Comparison of ENCODE assay signal across 9 mouse cellular contexts in genomic region chr17:45628885-45629855, GRCm38 (mm10). TPM values are rescaled to one million over a fixed set of nuclear protein-coding genes. Genes with fewer than 3 reads are reported as not detected.
DNase-seq lines count a peak whose midpoint lies in the region; ATAC-seq lines count a peak whose summit lies in the region.
"Had no signal": no experiment of that assay in that cellular context is flagged by ENCODE, and none has a peak within 500 bp of the region (broad histone marks: within the 10 kb centered on the region; RNA-seq: fewer than 3 reads in every experiment).

No protein-coding gene starts in this region.

- peak overlapping the region; percentile 81 for H3K4me2 ChIP-seq in lung, embryonic 16.5 days (ENCODE audit: low read depth, low read length)
- peak overlapping the region; percentile 85 for H3K4me2 ChIP-seq in heart, embryonic 15.5 days
- H3K4me2 ChIP-seq in limb, embryonic 11.5 days (ENCODE audit: low read depth, severe bottlenecking): peak overlapping the region; percentile 64; the same call in 1 of the 2 replicates
- H3K4me2 ChIP-seq in neural tube, embryonic 13.5 days: peak overlapping the region; percentile 69

- H3K36me3 ChIP-seq in lung, embryonic 16.5 days (ENCODE audit: control insufficient read depth, insufficient read depth, low read length): no peaks in the 10 kb centered on the region
- no peaks in the 10 kb centered on the region for H3K36me3 ChIP-seq in heart, embryonic 15.5 days
- no peaks in the 10 kb centered on the region for H3K36me3 ChIP-seq in limb, embryonic 11.5 days (ENCODE audit: control insufficient read depth, insufficient read depth, low read length)
- no peaks in the 10 kb centered on the region for H3K36me3 ChIP-seq in neural tube, embryonic 13.5 days

- H3K27ac ChIP-seq in lung, embryonic 16.5 days (ENCODE audit: low read length): peak overlapping the region; percentile 85
- H3K27ac ChIP-seq in heart, embryonic 15.5 days: peak overlapping the region; percentile 76
- no peak overlapping the region for H3K27ac ChIP-seq in limb, embryonic 11.5 days (replicated peaks; ENCODE audit: low read depth, low read length)
- H3K27ac ChIP-seq in neural tube, embryonic 13.5 days (replicated peaks): peak overlapping the region; percentile 79

- 37% methylated on average over 13 of the region's 13 CpGs for WGBS in lung, embryonic 16.5 days
- 42% methylated on average over 13 of the region's 13 CpGs for WGBS in heart, embryonic 15.5 days
- 76% methylated on average over 13 of the region's 13 CpGs for WGBS in limb, embryonic 11.5 days
- WGBS in neural tube, embryonic 13.5 days: 71% methylated on average over 13 of the region's 13 CpGs

- H3K9ac ChIP-seq in lung, embryonic 16.5 days (ENCODE audit: low read length): peak overlapping the region; percentile 66; the same call in 1 of the 2 replicates
- no peak overlapping the region for H3K9ac ChIP-seq in heart, embryonic 15.5 days
- no peak overlapping the region for H3K9ac ChIP-seq in limb, embryonic 11.5 days (ENCODE audit: low read length)
- peak overlapping the region; percentile 74; the same call in 1 of the 2 replicates for H3K9ac ChIP-seq in neural tube, embryonic 13.5 days

- peak overlapping the region; percentile 42; the same call in 1 of the 2 replicates for H3K4me3 ChIP-seq in lung, embryonic 16.5 days (ENCODE audit: low read length)
- H3K4me3 ChIP-seq in heart, embryonic 15.5 days: no peak overlapping the region; the same call in 1 of the 2 replicates
- H3K4me3 ChIP-seq in limb, embryonic 11.5 days (ENCODE audit: low read depth, low read length): no peak overlapping the region
- peak overlapping the region; percentile 44 for H3K4me3 ChIP-seq in neural tube, embryonic 13.5 days

- ATAC-seq in lung, embryonic 16.5 days (ENCODE audit: low read depth): peak; percentile 85
- peak; percentile 53; the same call in 1 of the 2 replicates for ATAC-seq in heart, embryonic 15.5 days (replicated peaks; ENCODE audit: insufficient number of reproducible peaks, insufficient read depth, low FRiP score, low read depth)
- 0 out of 2 replicates have a peak, but pooled peaks have one; percentile 22 for ATAC-seq in limb, embryonic 11.5 days (ENCODE audit: insufficient number of reproducible peaks, low FRiP score, low TSS enrichment, low read depth)
- no peak for ATAC-seq in neural tube, embryonic 13.5 days (ENCODE audit: low read depth)

- H3K9me3 ChIP-seq in lung, embryonic 16.5 days (ENCODE audit: control insufficient read depth, low read length): no peaks in the 10 kb centered on the region
- no peaks in the 10 kb centered on the region for H3K9me3 ChIP-seq in heart, embryonic 15.5 days (replicated peaks)
- no peaks in the 10 kb centered on the region for H3K9me3 ChIP-seq in limb, embryonic 11.5 days (ENCODE audit: control insufficient read depth, low read length)
- no peaks in the 10 kb centered on the region for H3K9me3 ChIP-seq in neural tube, embryonic 13.5 days

- DNase-seq in lung, postnatal 25 days (ENCODE audit: low spot score): no peak
- no peak for DNase-seq in limb, embryonic 11.5 days (ENCODE audit: low spot score)
- DNase-seq in layer of hippocampus, adult 11-12 months (ENCODE audit: low spot score): no peak
- no peak for DNase-seq in layer of hippocampus, adult 18-20 months (ENCODE audit: low spot score in 2 of 2)
- no peak for DNase-seq in thymus, postnatal 4 days

- H3K4me1 ChIP-seq in lung, embryonic 16.5 days (replicated peaks; ENCODE audit: control insufficient read depth, insufficient read depth, low read length): peaks cover 31% of the 10 kb centered on the region
- peaks cover 28% of the 10 kb centered on the region for H3K4me1 ChIP-seq in heart, embryonic 15.5 days (replicated peaks)
- peaks cover 7% of the 10 kb centered on the region; the same call in 1 of the 2 replicates for H3K4me1 ChIP-seq in limb, embryonic 11.5 days (ENCODE audit: control insufficient read depth, insufficient read depth, low read length)
- H3K4me1 ChIP-seq in neural tube, embryonic 13.5 days (replicated peaks): peaks cover 13% of the 10 kb centered on the region

- H3K27me3 ChIP-seq in lung, embryonic 16.5 days (ENCODE audit: control insufficient read depth, insufficient read depth, low read depth, low read length): no peaks in the 10 kb centered on the region
- peaks cover 3% of the 10 kb centered on the region; the same call in 1 of the 2 replicates for H3K27me3 ChIP-seq in heart, embryonic 15.5 days
- H3K27me3 ChIP-seq in limb, embryonic 11.5 days (ENCODE audit: control insufficient read depth, insufficient read depth, low read length): no peaks in the 10 kb centered on the region
- no peaks in the 10 kb centered on the region for H3K27me3 ChIP-seq in neural tube, embryonic 13.5 days

RNA-seq across cellular contexts. Expression of gene Mymx, which starts 27.3 kb away (rescaled TPM):
- polyA plus RNA-seq in lung, embryonic 16.5 days (2015; fragmentation: Nextera tagmentation; extraction: Ambion mirVana): 0.39 and 0.91 TPM in 2 replicates
- 0.16 and 0.24 TPM in 2 replicates for polyA plus RNA-seq in heart, embryonic 15.5 days (2015; fragmentation: Nextera tagmentation; extraction: Ambion mirVana)
- 4.8 and 7.0 TPM in 2 replicates for polyA plus RNA-seq in limb, embryonic 11.5 days (2014; fragmentation: Nextera tagmentation; extraction: Ambion mirVana)
- 1.6 and 3.6 TPM in 2 replicates for polyA plus RNA-seq in neural tube, embryonic 13.5 days (2015; fragmentation: Nextera tagmentation; extraction: Ambion mirVana)
- total RNA-seq in layer of hippocampus, adult 18-20 months (2021): not detected
- total RNA-seq: hematopoietic stem cell, adult 5-6 weeks had no signal

RNA-seq across cellular contexts. Expression of gene Slc29a1, which starts 29.8 kb away (rescaled TPM):
- 100 and 106 TPM in 2 replicates for polyA plus RNA-seq in lung, embryonic 16.5 days (2015; fragmentation: Nextera tagmentation; extraction: Ambion mirVana)
- polyA plus RNA-seq in heart, embryonic 15.5 days (2015; fragmentation: Nextera tagmentation; extraction: Ambion mirVana): 90.9 and 120 TPM in 2 replicates
- polyA plus RNA-seq in limb, embryonic 11.5 days (2014; fragmentation: Nextera tagmentation; extraction: Ambion mirVana): 38.9 and 41.4 TPM in 2 replicates
- polyA plus RNA-seq in neural tube, embryonic 13.5 days (2015; fragmentation: Nextera tagmentation; extraction: Ambion mirVana): 40.1 and 41.6 TPM in 2 replicates
- 10 to 100 TPM; 16.4 to 20.4 TPM for total RNA-seq in layer of hippocampus, adult 18-20 months (2021)

RNA-seq across cellular contexts. Expression of gene Capn11, which starts 30.0 kb away (rescaled TPM):
- polyA plus RNA-seq in lung, embryonic 16.5 days (2015; fragmentation: Nextera tagmentation; extraction: Ambion mirVana): 0.72 and 0.78 TPM in 2 replicates
- 0.26 and 0.39 TPM in 2 replicates for polyA plus RNA-seq in heart, embryonic 15.5 days (2015; fragmentation: Nextera tagmentation; extraction: Ambion mirVana)
- polyA plus RNA-seq in limb, embryonic 11.5 days (2014; fragmentation: Nextera tagmentation; extraction: Ambion mirVana): 0.26 and 0.81 TPM in 2 replicates
- 0.22 and 0.85 TPM in 2 replicates for polyA plus RNA-seq in neural tube, embryonic 13.5 days (2015; fragmentation: Nextera tagmentation; extraction: Ambion mirVana)
- 1 to 10 TPM in 1 of 2 experiments, under 1 TPM in 1; 0.68 to 3.0 TPM for total RNA-seq in layer of hippocampus, adult 18-20 months (2021)

RNA-seq across cellular contexts. Expression of gene Hsp90ab1, which starts 56.1 kb away (rescaled TPM):
- 1,477 and 1,506 TPM in 2 replicates for polyA plus RNA-seq in lung, embryonic 16.5 days (2015; fragmentation: Nextera tagmentation; extraction: Ambion mirVana)
- polyA plus RNA-seq in heart, embryonic 15.5 days (2015; fragmentation: Nextera tagmentation; extraction: Ambion mirVana): 1,147 and 1,218 TPM in 2 replicates
- 1,903 and 1,914 TPM in 2 replicates for polyA plus RNA-seq in limb, embryonic 11.5 days (2014; fragmentation: Nextera tagmentation; extraction: Ambion mirVana)
- 1,589 and 1,622 TPM in 2 replicates for polyA plus RNA-seq in neural tube, embryonic 13.5 days (2015; fragmentation: Nextera tagmentation; extraction: Ambion mirVana)
- 1,000 to 10,000 TPM; 1,799 to 1,827 TPM for total RNA-seq in layer of hippocampus, adult 18-20 months (2021)

RNA-seq across cellular contexts. Expression of gene Mrpl14, which starts 57.0 kb away (rescaled TPM):
- 191 and 214 TPM in 2 replicates for polyA plus RNA-seq in lung, embryonic 16.5 days (2015; fragmentation: Nextera tagmentation; extraction: Ambion mirVana)
- polyA plus RNA-seq in heart, embryonic 15.5 days (2015; fragmentation: Nextera tagmentation; extraction: Ambion mirVana): 124 and 133 TPM in 2 replicates
- polyA plus RNA-seq in limb, embryonic 11.5 days (2014; fragmentation: Nextera tagmentation; extraction: Ambion mirVana): 146 and 154 TPM in 2 replicates
- 101 and 124 TPM in 2 replicates for polyA plus RNA-seq in neural tube, embryonic 13.5 days (2015; fragmentation: Nextera tagmentation; extraction: Ambion mirVana)
- total RNA-seq in layer of hippocampus, adult 18-20 months (2021): 10 to 100 TPM; 37.2 to 42.5 TPM

Comparison
In these comparisons a context has a peak if more than half of its experiments do, and no peak if none do; other contexts are left out.
1. H3K4me3 ChIP-seq: peak in lung, embryonic 16.5 days (single experiment) and neural tube, embryonic 13.5 days (single experiment); none in heart, embryonic 15.5 days (single experiment) and limb, embryonic 11.5 days (single experiment).
2. H3K9ac ChIP-seq: peak in lung, embryonic 16.5 days (single experiment) and neural tube, embryonic 13.5 days (single experiment); none in heart, embryonic 15.5 days (single experiment) and limb, embryonic 11.5 days (single experiment).
3. Peak in every context shown above with its lines, with median percentiles within 50 percentile points of each other: H3K4me2 ChIP-seq.